Mouse (Mus musculus) stomach, embryonic 16.5 days (tissue): ENCODE results near the gene Zfp618. TPM values are rescaled to one million over a fixed set of nuclear protein-coding genes. Genes with fewer than 3 reads are reported as not detected.

ENCODE experiments used
- ATAC-seq: fragments of 200-750 bp; cut with Nextera tagmentation; 2 replicates; pipeline ENCODE4 v1.8.0; 2017; ENCODE audit warnings: moderate number of reproducible peaks, moderate TSS enrichment; ENCODE audit not compliant: insufficient read depth, low FRiP score
- H3K27ac ChIP-seq: fragments of 300-500 bp; sonication (generic); 2 replicates; pipeline ENCODE4 v1.5.1; 2014; ENCODE audit warnings: low read length
- H3K27me3 ChIP-seq: fragments of 300-500 bp; sonication (generic); 2 replicates; pipeline ENCODE4 v1.6.1; 2014; ENCODE audit warnings: low read length, control low read depth, mixed read lengths; ENCODE audit not compliant: control insufficient read depth, insufficient read depth
- H3K36me3 ChIP-seq: fragments of 300-500 bp; sonication (generic); 2 replicates; pipeline ENCODE4 v1.6.1; 2014; ENCODE audit warnings: low read length; ENCODE audit not compliant: control insufficient read depth, insufficient read depth
- H3K4me1 ChIP-seq: fragments of 300-500 bp; sonication (generic); 2 replicates; pipeline ENCODE4 v1.6.1; 2014; ENCODE audit warnings: low read length, control low read depth, mixed read lengths; ENCODE audit not compliant: control insufficient read depth, insufficient read depth
- H3K4me2 ChIP-seq: fragments of 300-500 bp; sonication (generic); 2 replicates; pipeline ENCODE4 v1.6.1; 2014; ENCODE audit warnings: low read depth, low read length, mixed read lengths
- H3K4me3 ChIP-seq: fragments of 300-500 bp; sonication (generic); replicated peaks from 2 replicates; pipeline ENCODE4 v1.5.1; 2014; ENCODE audit warnings: mild to moderate bottlenecking, low read length
- H3K9ac ChIP-seq: fragments of 300-500 bp; sonication (generic); 2 replicates; pipeline ENCODE4 v1.6.1; 2014; ENCODE audit warnings: low read length
- H3K9me3 ChIP-seq: fragments of 300-500 bp; sonication (generic); replicated peaks from 2 replicates; pipeline ENCODE4 v1.6.1; 2016; ENCODE audit warnings: low read length, control low read depth; ENCODE audit not compliant: control insufficient read depth
- WGBS: fragments of 180-500 bp; shearing (Covaris S2); extraction: QIAGEN DNeasy Blood & Tissue Kit; methylation state at CpG from one replicate; pipeline ENCODE4 v1.1.7; 2014; 5-methylcytosine and 5-hydroxymethylcytosine counted together
- polyA plus RNA-seq: library from polyadenylated mRNA; unstranded; fragments of >200 nt; fragmentation: Nextera tagmentation; extraction: Ambion mirVana; gene quantifications from 2 replicates; pipeline ENCODE4 v1.2.1, GENCODE M21; 2015

Zfp618 gene
- polyA plus RNA-seq, 1 experiment from 2014 or later: 23.1 TPM

DNA sequence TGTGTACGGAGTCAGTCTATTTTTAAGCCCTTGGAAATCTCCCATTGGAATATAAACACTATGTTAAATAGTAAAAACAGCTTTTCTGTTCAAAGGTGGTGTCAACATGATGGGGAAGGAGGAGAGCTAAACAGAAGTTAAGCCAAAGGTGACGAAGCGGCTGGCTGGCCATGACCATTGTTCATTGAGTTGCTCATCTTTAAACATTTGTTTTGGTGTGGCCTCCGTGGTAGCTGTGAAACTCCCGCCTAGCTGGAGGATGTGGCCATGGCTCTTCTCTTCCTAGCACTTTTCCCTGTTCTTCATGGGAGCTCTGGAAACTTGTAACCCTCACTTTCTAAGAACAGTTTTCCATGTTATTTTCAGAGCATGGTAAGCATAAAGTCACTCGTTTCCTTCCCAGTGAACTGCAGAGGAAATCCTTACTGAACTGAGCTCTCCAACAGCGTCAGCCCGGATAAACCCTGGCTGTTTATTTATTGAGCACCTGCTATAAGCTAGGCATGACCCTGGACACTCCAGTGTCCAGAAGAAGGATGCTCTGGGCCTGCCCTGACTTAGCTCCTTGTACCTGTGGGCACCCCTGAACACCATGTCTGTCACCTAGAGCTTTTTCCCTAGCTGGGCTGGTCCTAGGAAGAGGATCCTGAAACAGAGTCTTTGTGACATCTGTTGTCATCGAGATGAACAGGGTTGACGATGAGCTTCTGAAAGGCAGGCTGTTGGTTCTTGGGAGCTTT is 40.2 kb downstream of the Zfp618 start:
- H3K4me1 ChIP-seq: peaks cover 14% of the 10 kb centered on the region

DNA sequence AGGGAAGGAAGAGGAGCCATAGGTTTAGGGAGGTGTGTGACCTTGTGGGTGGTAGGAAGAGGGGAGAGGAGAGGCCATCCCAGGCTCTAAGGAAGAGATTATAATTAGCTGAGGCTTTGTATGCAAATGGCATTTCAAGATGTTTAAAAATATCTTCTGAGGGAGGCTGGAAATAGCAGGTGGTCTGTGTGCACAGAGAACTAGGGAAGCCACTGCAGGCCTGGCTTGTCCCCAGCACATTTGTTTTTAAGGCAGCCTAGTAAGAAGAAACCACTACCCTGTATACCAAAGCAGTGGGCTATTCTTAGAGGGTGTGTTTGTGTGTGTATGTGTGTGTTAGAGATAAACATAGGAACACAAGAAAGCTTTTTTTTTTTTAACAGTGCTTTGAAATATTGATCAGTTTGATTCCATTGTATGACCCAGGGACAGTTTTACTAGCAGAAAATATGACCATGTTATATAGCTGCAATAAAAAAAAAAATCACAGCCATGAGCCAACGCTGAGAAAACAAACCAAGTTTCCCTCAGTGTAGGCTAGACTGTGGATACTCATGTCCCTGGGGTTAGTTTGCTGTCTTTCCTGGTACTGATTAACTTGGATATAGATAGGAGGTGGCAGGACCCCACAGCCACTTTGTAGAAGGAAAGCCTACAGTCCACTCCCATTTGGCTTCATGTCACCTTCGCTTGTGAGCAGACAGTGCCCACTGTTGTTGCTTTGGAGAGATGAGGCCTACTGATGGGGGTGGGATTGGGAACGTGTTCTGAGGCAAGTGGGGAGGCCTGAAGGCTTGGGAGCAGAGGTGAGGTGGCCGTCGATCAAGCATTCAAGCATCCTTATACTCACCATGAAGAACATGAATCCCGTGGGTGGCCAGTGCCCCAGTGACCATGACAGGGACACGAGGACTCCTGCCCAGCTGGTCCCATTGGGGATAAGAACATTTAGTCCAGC is 41.1 kb downstream of the Zfp618 start:
- Histone ChIP-seq H3K4me3 (no peak overlapping the region), H3K9me3 (no peaks in the 10 kb centered on the region), H3K4me1 (peaks cover 14% of the 10 kb centered on the region), H3K9ac (no peak overlapping the region), H3K27ac (0 out of 2 replicates have a peak overlapping the region, but pooled peaks have one; percentile 35), H3K27me3 (no peaks in the 10 kb centered on the region), H3K4me2 (no peak overlapping the region), H3K36me3 (no peaks in the 10 kb centered on the region)
- no peak for ATAC-seq
- WGBS: 63% methylated on average over 7 of the region's 7 CpGs

More for the DNA sequence above, 40.2 kb downstream of the Zfp618 start:
- Histone ChIP-seq H3K36me3 (no peaks in the 10 kb centered on the region), H3K4me2 (no peak overlapping the region), H3K9ac (no peak overlapping the region), H3K27me3 (no peaks in the 10 kb centered on the region), H3K27ac (0 out of 2 replicates have a peak overlapping the region, but pooled peaks have one; percentile 35), H3K9me3 (no peaks in the 10 kb centered on the region), H3K4me3 (no peak overlapping the region)
- 53% methylated on average over 10 of the region's 10 CpGs for WGBS
- no peak for ATAC-seq

DNA sequence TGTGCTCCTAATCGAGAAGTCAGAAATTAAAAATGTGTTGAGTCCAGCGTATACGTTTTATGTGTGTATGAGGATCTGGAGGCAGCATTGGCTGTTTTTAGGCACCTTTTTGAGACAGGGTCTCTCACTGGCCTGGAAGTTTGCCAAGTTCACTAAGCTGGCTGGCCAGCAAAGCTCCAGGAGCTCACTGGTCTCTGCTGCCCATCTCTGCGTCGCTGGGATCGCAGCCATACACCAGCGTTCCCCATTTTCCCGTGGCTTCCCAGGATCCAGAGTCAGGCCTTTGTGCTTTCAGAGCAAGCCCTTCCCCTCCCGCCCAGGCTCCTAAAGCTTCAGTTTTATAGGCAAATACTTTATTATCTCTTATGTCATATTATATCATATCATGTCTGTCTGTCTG is 42.8 kb downstream of the Zfp618 start:
- Histone ChIP-seq H3K9ac (no peak overlapping the region), H3K4me1 (peaks cover 14% of the 10 kb centered on the region), H3K36me3 (no peaks in the 10 kb centered on the region), H3K4me3 (no peak overlapping the region), H3K27ac (no peak overlapping the region), H3K9me3 (no peaks in the 10 kb centered on the region), H3K27me3 (no peaks in the 10 kb centered on the region), H3K4me2 (no peak overlapping the region)
- 88% methylated on average over 9 of the region's 9 CpGs for WGBS
- ATAC-seq: no peak

DNA sequence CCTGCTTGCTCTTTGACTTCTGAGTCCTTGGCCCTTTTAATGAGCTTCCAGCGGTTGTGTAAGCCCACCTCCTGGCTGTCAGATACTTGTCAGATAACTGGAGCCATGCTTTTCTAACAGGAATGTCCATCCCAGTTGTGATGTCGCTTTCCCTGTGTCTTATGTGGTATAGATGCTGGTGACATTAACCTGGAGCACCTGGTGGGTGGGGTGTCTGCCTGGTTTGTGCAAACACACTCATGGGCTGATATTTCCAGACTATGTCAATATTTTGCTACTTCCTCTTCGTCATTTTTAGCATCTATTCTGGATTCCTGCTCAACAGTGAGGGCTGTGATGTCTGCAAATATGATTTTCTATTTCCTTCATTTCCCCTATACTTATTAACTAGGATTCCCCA is 43.4 kb downstream of the Zfp618 start:
- 66% methylated on average over 3 of the region's 3 CpGs for WGBS
- peak; percentile 54; the same call in 1 of the 2 replicates for ATAC-seq
- no peak overlapping the region for H3K4me2 ChIP-seq
- H3K9ac ChIP-seq: no peak overlapping the region
- no peak overlapping the region; the same call in 1 of the 2 replicates for H3K27ac ChIP-seq
- H3K4me1 ChIP-seq: peaks cover 14% of the 10 kb centered on the region
- H3K27me3 ChIP-seq: no peaks in the 10 kb centered on the region
- no peaks in the 10 kb centered on the region for H3K9me3 ChIP-seq
- H3K36me3 ChIP-seq: no peaks in the 10 kb centered on the region
- H3K4me3 ChIP-seq: no peak overlapping the region

DNA sequence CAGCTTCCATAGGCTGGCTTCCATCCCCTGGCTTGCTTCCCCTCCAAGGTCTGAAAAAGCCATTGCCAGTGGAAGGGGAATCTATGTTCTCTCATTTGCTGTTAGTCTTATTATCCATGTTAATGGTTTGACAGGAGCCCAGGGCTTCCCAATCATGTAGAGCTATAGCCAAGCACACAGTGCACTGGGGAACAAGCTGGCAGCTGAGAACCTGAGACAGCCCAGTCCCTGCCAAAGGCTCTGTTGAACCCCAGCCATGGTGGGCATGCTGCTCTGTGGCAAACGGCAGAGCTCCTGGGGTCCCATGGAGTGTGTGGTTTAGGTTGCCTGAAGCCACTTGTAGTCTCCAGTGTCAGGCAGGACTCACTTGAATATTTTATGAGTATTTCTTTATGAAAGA is 44.4 kb downstream of the Zfp618 start:
- Histone ChIP-seq H3K27ac (no peak overlapping the region), H3K4me1 (peaks cover 14% of the 10 kb centered on the region), H3K9me3 (0 out of 2 replicates have a peak, but pooled peaks cover 3% of the 10 kb centered on the region), H3K36me3 (no peaks in the 10 kb centered on the region), H3K27me3 (no peaks in the 10 kb centered on the region), H3K9ac (no peak overlapping the region), H3K4me3 (no peak overlapping the region), H3K4me2 (no peak overlapping the region)
- 77% methylated on average over 1 of the region's 1 CpGs for WGBS
- ATAC-seq: no peak

DNA sequence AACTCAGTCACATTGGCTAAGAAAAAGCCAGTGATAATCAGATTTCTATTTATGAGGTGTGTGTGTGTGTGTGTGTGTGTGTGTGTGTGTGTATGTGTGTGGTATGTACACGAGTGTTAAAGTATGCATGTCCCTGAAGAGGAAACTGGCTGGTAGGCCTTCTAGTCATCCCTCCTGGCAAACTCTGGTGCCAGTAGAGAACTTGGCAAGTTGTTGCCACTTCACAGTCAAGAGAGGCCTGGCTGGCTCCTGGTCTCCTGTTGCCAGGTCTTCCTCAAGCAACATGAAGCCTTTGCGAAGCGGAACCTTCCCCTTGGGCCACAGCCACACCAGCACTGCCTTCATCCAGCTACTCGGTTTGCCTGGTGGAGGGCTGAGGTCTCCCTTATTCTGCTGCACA is 44.9 kb downstream of the Zfp618 start:
- Histone ChIP-seq H3K4me2 (no peak overlapping the region), H3K9ac (no peak overlapping the region), H3K4me3 (no peak overlapping the region), H3K4me1 (peaks cover 10% of the 10 kb centered on the region), H3K9me3 (0 out of 2 replicates have a peak, but pooled peaks cover 3% of the 10 kb centered on the region), H3K27ac (no peak overlapping the region), H3K27me3 (no peaks in the 10 kb centered on the region), H3K36me3 (no peaks in the 10 kb centered on the region)
- no peak for ATAC-seq
- WGBS: 81% methylated on average over 4 of the region's 4 CpGs

DNA sequence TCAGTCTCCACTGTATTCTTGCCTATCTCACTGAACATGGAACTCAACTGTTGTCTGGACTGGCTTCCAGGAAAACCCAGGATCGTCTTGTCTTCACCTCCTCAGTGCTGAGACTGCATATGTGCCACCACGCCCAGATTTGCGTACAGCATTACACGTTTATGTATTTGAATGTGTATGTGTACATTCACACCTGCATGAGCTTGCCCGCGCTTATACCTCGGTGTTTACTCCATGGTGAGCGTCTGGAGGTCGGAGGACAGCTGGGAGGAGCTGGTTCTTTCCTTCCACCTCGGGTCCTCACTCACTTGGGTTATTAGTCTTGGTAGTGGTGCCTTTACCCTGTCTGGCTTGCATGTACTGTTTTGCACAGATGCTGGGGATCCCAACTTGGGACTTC is 53.2 kb downstream of the Zfp618 start:
- H3K36me3 ChIP-seq: no peaks in the 10 kb centered on the region
- peaks cover 23% of the 10 kb centered on the region for H3K4me1 ChIP-seq
- H3K9ac ChIP-seq: no peak overlapping the region
- H3K27me3 ChIP-seq: no peaks in the 10 kb centered on the region
- H3K9me3 ChIP-seq: 0 out of 2 replicates have a peak, but pooled peaks cover 3% of the 10 kb centered on the region
- ATAC-seq: peak; percentile 23; the same call in 1 of the 2 replicates
- no peak overlapping the region for H3K4me2 ChIP-seq
- 68% methylated on average over 10 of the region's 10 CpGs for WGBS
- peak overlapping the region; percentile 43; the same call in 1 of the 2 replicates for H3K27ac ChIP-seq
- H3K4me3 ChIP-seq: no peak overlapping the region

DNA sequence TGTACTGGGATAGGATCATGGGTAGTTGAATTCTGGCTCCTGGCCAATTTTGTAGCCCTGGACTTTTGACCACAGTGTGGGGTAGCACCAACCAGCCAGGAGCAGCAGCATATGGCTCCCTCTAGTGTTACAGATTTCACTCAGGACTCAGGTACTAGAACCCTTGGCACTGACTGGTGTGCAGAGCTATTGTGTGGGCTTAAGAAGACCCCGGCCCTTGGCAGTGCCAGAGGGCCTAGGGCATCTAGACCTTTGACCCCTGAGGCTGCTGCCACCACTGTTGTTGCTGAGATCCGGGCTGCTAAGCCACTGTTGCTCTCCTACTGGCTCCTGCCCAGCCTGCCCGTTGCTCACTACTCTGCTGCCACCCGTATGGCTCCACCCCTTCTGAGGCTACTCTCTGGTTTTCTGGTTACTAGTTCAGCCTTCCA is 54.1 kb downstream of the Zfp618 start:
- ATAC-seq: peak; percentile 81
- H3K27ac ChIP-seq: peak overlapping the region; percentile 47
- 0 out of 2 replicates have a peak, but pooled peaks cover 2% of the 10 kb centered on the region for H3K9me3 ChIP-seq
- H3K4me1 ChIP-seq: peaks cover 23% of the 10 kb centered on the region
- H3K36me3 ChIP-seq: no peaks in the 10 kb centered on the region
- no peak overlapping the region for H3K4me3 ChIP-seq
- 55% methylated on average over 4 of the region's 4 CpGs for WGBS
- H3K9ac ChIP-seq: no peak overlapping the region
- no peaks in the 10 kb centered on the region for H3K27me3 ChIP-seq
- H3K4me2 ChIP-seq: no peak overlapping the region
